Mouse (Mus musculus) ES-E14 (cell line): Measurements from ENCODE around the gene Sdhaf1.

Experiments used
- HCFC1 ChIP-seq: IDR thresholded peaks from 2 replicates; pipeline ENCODE4 v1.6.1; 2012; ENCODE audit warnings: low read length, inconsistent platforms, borderline replicate concordance; ENCODE audit not compliant: insufficient read depth
- ZC3H11A ChIP-seq: IDR thresholded peaks from 2 replicates; pipeline ENCODE4 v1.6.1; 2012; ENCODE audit warnings: low read depth, mild to moderate bottlenecking, inconsistent platforms, low read length, borderline replicate concordance
- ZNF384 ChIP-seq: IDR thresholded peaks from 2 replicates; pipeline ENCODE4 v1.6.1; 2012; ENCODE audit warnings: low read depth, low read length, inconsistent platforms

GRCm38 (mm10) chr7:30327140-30327539, 3.4 kb upstream of the Sdhaf1 start:
- TF ChIP-seq ZC3H11A: no peak
- TF ChIP-seq HCFC1: no peak
- TF ChIP-seq ZNF384: no peak
